Mouse (Mus musculus) limb, embryonic 14.5 days (tissue): Measurements from ENCODE around the gene Ttc28. TPM values are rescaled to one million over a fixed set of nuclear protein-coding genes. Genes with fewer than 3 reads are reported as not detected.

ENCODE experiments used
- ATAC-seq: fragments of 200-750 bp; cut with Nextera tagmentation; 2 replicates; pipeline ENCODE4 v1.8.0; 2017; ENCODE audit warnings: low read depth, moderate number of reproducible peaks, moderate TSS enrichment; ENCODE audit not compliant: low FRiP score
- DNase-seq: peaks from one replicate; pipeline ENCODE4 v3.0.0-alpha.2; 2015; ENCODE audit warnings: low spot score
- H3K27ac ChIP-seq: fragments of 300-500 bp; sonication (generic); replicated peaks from 2 replicates; pipeline ENCODE4 v1.5.1; 2014; ENCODE audit warnings: low read depth, mild to moderate bottlenecking, low read length, moderate library complexity, mixed read lengths
- H3K27me3 ChIP-seq: fragments of 300-500 bp; sonication (generic); 2 replicates; pipeline ENCODE4 v1.6.1; 2014; ENCODE audit warnings: low read length, mixed read lengths; ENCODE audit not compliant: control insufficient read depth, insufficient read depth
- H3K36me3 ChIP-seq: fragments of 300-500 bp; sonication (generic); 2 replicates; pipeline ENCODE4 v1.6.1; 2014; ENCODE audit warnings: mild to moderate bottlenecking, low read length, moderate library complexity, mixed read lengths; ENCODE audit not compliant: control insufficient read depth, insufficient read depth
- H3K4me1 ChIP-seq: fragments of 300-500 bp; sonication (generic); 2 replicates; pipeline ENCODE4 v1.6.1; 2014; ENCODE audit warnings: antibody characterized with exemption, low read length, mixed read lengths; ENCODE audit not compliant: control insufficient read depth, insufficient read depth
- H3K4me2 ChIP-seq: fragments of 300-500 bp; sonication (generic); replicated peaks from 2 replicates; pipeline ENCODE4 v1.6.1; 2014; ENCODE audit warnings: low read depth, mild to moderate bottlenecking, low read length, moderate library complexity; ENCODE audit not compliant: severe bottlenecking
- H3K4me3 ChIP-seq: fragments of 300-500 bp; sonication (generic); replicated peaks from 2 replicates; pipeline ENCODE4 v1.5.1; 2014; ENCODE audit warnings: low read length
- H3K9ac ChIP-seq: fragments of 300-500 bp; sonication (generic); 2 replicates; pipeline ENCODE4 v1.6.1; 2014; ENCODE audit warnings: mild to moderate bottlenecking, low read depth, low read length, moderate library complexity; ENCODE audit not compliant: severe bottlenecking
- H3K9me3 ChIP-seq: fragments of 300-500 bp; sonication (generic); 2 replicates; pipeline ENCODE4 v1.6.1; 2016; ENCODE audit warnings: low read length; ENCODE audit not compliant: control insufficient read depth
- POLR2A ChIP-seq: fragments of 200-500 bp; IDR thresholded peaks from 2 replicates; pipeline ENCODE4 v1.8.0; 2012; ENCODE audit warnings: inconsistent platforms, mild to moderate bottlenecking, moderate library complexity, borderline replicate concordance; ENCODE audit not compliant: insufficient read depth, insufficient read length; ENCODE audit errors: extremely low read depth
- WGBS: fragments of 180-500 bp; shearing (Covaris S2); extraction: QIAGEN DNeasy Blood & Tissue Kit; methylation state at CpG from one replicate; pipeline ENCODE4 v1.1.7; 2014; 5-methylcytosine and 5-hydroxymethylcytosine counted together
- polyA plus RNA-seq, 2 experiments: library from polyadenylated mRNA; depleted of rRNA in 1 of 2; stranded (reverse) in 1 of 2; unstranded in 1 of 2; fragments of >200 nt; fragmentation: Nextera tagmentation in 1 of 2; extraction: Ambion mirVana in 1 of 2; gene quantifications; 2 replicates each; pipeline versions ENCODE4 v1.2.1 to v1.2.3; 2012 to 2014

Ttc28 gene
- polyA plus RNA-seq, 2 experiments = 16.3 to 19.9 TPM

- Histone ChIP-seq H3K36me3 (no peaks in the 10 kb centered on the region), H3K27ac (no peak overlapping the region), H3K9ac (no peak overlapping the region), H3K4me1 (peaks cover 44% of the 10 kb centered on the region), H3K4me2 (no peak overlapping the region), H3K27me3 (no peaks in the 10 kb centered on the region), H3K9me3 (no peaks in the 10 kb centered on the region), H3K4me3 (no peak overlapping the region)
- no peak for DNase-seq
- TF ChIP-seq POLR2A = no peak
- no peak for ATAC-seq
- WGBS = 64% methylated on average over 10 of the region's 10 CpGs
Observed at GRCm38 (mm10) chr5:111114597-111114996, 235.0 kb downstream of the Ttc28 start.

GRCm38 (mm10) chr5:111115519-111116350 lies 236.1 kb downstream of the Ttc28 start:
- H3K27me3 ChIP-seq = no peaks in the 10 kb centered on the region
- 57% methylated on average over 15 of the region's 15 CpGs for WGBS
- TF ChIP-seq POLR2A = no peak
- no peaks in the 10 kb centered on the region for H3K9me3 ChIP-seq
- H3K27ac ChIP-seq = no peak overlapping the region; the same call in 1 of the 2 replicates
- no peak overlapping the region for H3K4me3 ChIP-seq
- H3K9ac ChIP-seq = no peak overlapping the region
- ATAC-seq (no peak), DNase-seq (no peak)
- no peak overlapping the region for H3K4me2 ChIP-seq
- H3K36me3 ChIP-seq = no peaks in the 10 kb centered on the region
- peaks cover 54% of the 10 kb centered on the region for H3K4me1 ChIP-seq

- H3K36me3 ChIP-seq = no peaks in the 10 kb centered on the region
- no peak overlapping the region for H3K4me3 ChIP-seq
- 84% methylated on average over 3 of the region's 3 CpGs for WGBS
- ATAC-seq = no peak
- no peak overlapping the region for H3K27ac ChIP-seq
- DNase-seq = no peak
- no peaks in the 10 kb centered on the region for H3K27me3 ChIP-seq
- no peak for TF ChIP-seq POLR2A
- peaks cover 40% of the 10 kb centered on the region for H3K4me1 ChIP-seq
- no peaks in the 10 kb centered on the region for H3K9me3 ChIP-seq
- no peak overlapping the region for H3K9ac ChIP-seq
- peak overlapping the region; percentile 13; the same call in 1 of the 2 replicates for H3K4me2 ChIP-seq
Observed at GRCm38 (mm10) chr5:111119805-111120204, 240.2 kb downstream of the Ttc28 start.

GRCm38 (mm10) chr5:111120298-111120697 lies 240.7 kb downstream of the Ttc28 start:
- H3K27me3 ChIP-seq = no peaks in the 10 kb centered on the region
- H3K27ac ChIP-seq = no peak overlapping the region
- H3K4me2 ChIP-seq = peak overlapping the region; percentile 13; the same call in 1 of the 2 replicates
- no peaks in the 10 kb centered on the region for H3K36me3 ChIP-seq
- peaks cover 38% of the 10 kb centered on the region for H3K4me1 ChIP-seq
- no peaks in the 10 kb centered on the region for H3K9me3 ChIP-seq
- DNase-seq = peak; percentile 82
- ATAC-seq = 0 out of 2 replicates have a peak, but pooled peaks have one; percentile 18
- H3K9ac ChIP-seq = no peak overlapping the region
- TF ChIP-seq POLR2A = no peak
- WGBS = 32% methylated on average over 7 of the region's 7 CpGs
- no peak overlapping the region for H3K4me3 ChIP-seq

- H3K9ac ChIP-seq = no peak overlapping the region
- TF ChIP-seq POLR2A = no peak
- H3K36me3 ChIP-seq = peaks cover 3% of the 10 kb centered on the region; the same call in 1 of the 2 replicates
- no peaks in the 10 kb centered on the region for H3K27me3 ChIP-seq
- WGBS = 30% methylated on average over 10 of the region's 10 CpGs
- no peak overlapping the region for H3K4me3 ChIP-seq
- ATAC-seq (peak; percentile 53; the same call in 1 of the 2 replicates), DNase-seq (peak; percentile 62)
- H3K4me2 ChIP-seq = no peak overlapping the region
- H3K9me3 ChIP-seq = no peaks in the 10 kb centered on the region
- peaks cover 33% of the 10 kb centered on the region for H3K4me1 ChIP-seq
- H3K27ac ChIP-seq = no peak overlapping the region
Observed at GRCm38 (mm10) chr5:111120705-111121420, 241.3 kb downstream of the Ttc28 start.
